Mouse (Mus musculus) heart, embryonic 14.5 days (tissue): ENCODE data around the gene Ms4a6d. TPM values are rescaled to one million over a fixed set of nuclear protein-coding genes. Genes with fewer than 3 reads are reported as not detected.

Experiments used
- ATAC-seq: fragments of 200-750 bp; cut with Nextera tagmentation; 2 replicates; pipeline ENCODE4 v1.8.0; 2017; ENCODE audit warnings: low read depth, moderate TSS enrichment; ENCODE audit not compliant: insufficient number of reproducible peaks, insufficient read depth, low FRiP score
- H3K27ac ChIP-seq, 2 experiments: fragments of 200-500 bp in 1 of 2; fragments of 300-500 bp in 1 of 2; sonication (generic) in 1 of 2; replicated peaks in 1 of 2; 2 replicates each; pipeline ENCODE4 v1.5.1; 2012 to 2014; ENCODE audit warnings: low read depth in 2 of 2, low read length in 2 of 2, control low read depth in 1 of 2, mild to moderate bottlenecking in 1 of 2, mixed read lengths in 1 of 2; ENCODE audit not compliant: control insufficient read depth in 1 of 2, insufficient read depth in 1 of 2
- H3K27me3 ChIP-seq: fragments of 300-500 bp; sonication (generic); 2 replicates; pipeline ENCODE4 v1.6.1; 2014; ENCODE audit warnings: mild to moderate bottlenecking, low read length, control low read depth; ENCODE audit not compliant: control insufficient read depth, insufficient read depth
- H3K36me3 ChIP-seq: fragments of 300-500 bp; sonication (generic); 2 replicates; pipeline ENCODE4 v1.6.1; 2014; ENCODE audit warnings: mild to moderate bottlenecking, control low read depth, low read length, mixed read lengths; ENCODE audit not compliant: control insufficient read depth, insufficient read depth
- H3K4me1 ChIP-seq, 2 experiments: fragments of 200-500 bp in 1 of 2; fragments of 300-500 bp in 1 of 2; sonication (generic) in 1 of 2; 2 replicates each; pipeline ENCODE4 v1.6.1; 2012 to 2014; ENCODE audit warnings: low read length in 2 of 2, control low read depth in 1 of 2, mixed read lengths in 1 of 2; ENCODE audit not compliant: control insufficient read depth in 2 of 2, insufficient read depth in 2 of 2
- H3K4me2 ChIP-seq: fragments of 300-500 bp; sonication (generic); 2 replicates; pipeline ENCODE4 v1.6.1; 2014; ENCODE audit warnings: mild to moderate bottlenecking, low read length
- H3K4me3 ChIP-seq, 2 experiments: fragments of 200-500 bp in 1 of 2; fragments of 300-500 bp in 1 of 2; sonication (generic) in 1 of 2; 2 replicates each; pipeline ENCODE4 v1.5.1; 2012 to 2014; ENCODE audit warnings: low read length in 2 of 2, mild to moderate bottlenecking in 2 of 2, control low read depth in 1 of 2, low read depth in 1 of 2, moderate library complexity in 1 of 2; ENCODE audit not compliant: control insufficient read depth in 1 of 2, insufficient read depth in 1 of 2
- H3K9ac ChIP-seq: fragments of 300-500 bp; sonication (generic); 2 replicates; pipeline ENCODE4 v1.6.1; 2014; ENCODE audit warnings: mild to moderate bottlenecking, low read length
- H3K9me3 ChIP-seq: fragments of 300-500 bp; sonication (generic); 2 replicates; pipeline ENCODE4 v1.6.1; 2016; ENCODE audit warnings: low read length, control low read depth; ENCODE audit not compliant: control insufficient read depth
- WGBS: fragments of 180-500 bp; shearing (Covaris S2); extraction: QIAGEN DNeasy Blood & Tissue Kit; methylation state at CpG from one replicate; pipeline ENCODE4 v1.1.7; 2014; 5-methylcytosine and 5-hydroxymethylcytosine counted together
- polyA plus RNA-seq: library from polyadenylated mRNA; unstranded; fragments of >200 nt; fragmentation: Nextera tagmentation; extraction: Ambion mirVana; gene quantifications from 2 replicates; pipeline ENCODE4 v1.2.1, GENCODE M21; 2014

Ms4a6d gene
- polyA plus RNA-seq, 1 experiment from 2014 or later: 3.4 TPM

DNA sequence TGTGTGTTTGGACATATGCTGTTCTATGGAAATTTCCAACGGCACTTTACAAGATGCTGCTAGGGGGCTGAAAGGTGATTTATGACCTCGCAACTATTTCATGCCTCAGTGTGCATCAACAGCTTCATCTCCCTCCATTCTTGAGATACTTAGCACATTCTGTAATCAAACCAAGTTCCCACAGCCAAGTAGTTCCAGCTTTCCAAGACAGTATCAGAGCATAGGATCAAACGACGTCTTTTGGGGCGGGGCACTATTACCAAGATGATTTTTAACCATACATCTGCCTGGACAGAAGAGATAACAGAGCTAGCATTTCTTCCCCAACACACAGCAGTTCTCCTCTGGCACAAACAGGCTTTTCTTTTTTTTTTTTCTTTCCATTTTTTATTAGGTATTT is 20.6 kb upstream of the Ms4a6d start:
- Histone ChIP-seq H3K4me2 (no peak overlapping the region), H3K9ac (no peak overlapping the region), H3K4me3 (no peak overlapping the region), H3K9me3 (no peaks in the 10 kb centered on the region), H3K4me1 (no peaks in the 10 kb centered on the region), H3K27me3 (no peaks in the 10 kb centered on the region), H3K27ac (no peak overlapping the region), H3K36me3 (no peaks in the 10 kb centered on the region)
- WGBS: 72% methylated on average over 5 of the region's 5 CpGs
- ATAC-seq: no peak

GRCm38 (mm10) chr19:11624800-11625199 is 20.2 kb upstream of the Ms4a6d start:
- H3K27ac ChIP-seq: no peak overlapping the region
- no peaks in the 10 kb centered on the region for H3K27me3 ChIP-seq
- no peaks in the 10 kb centered on the region for H3K36me3 ChIP-seq
- no peaks in the 10 kb centered on the region for H3K4me1 ChIP-seq
- H3K9ac ChIP-seq: no peak overlapping the region
- no peak overlapping the region for H3K4me3 ChIP-seq
- ATAC-seq: no peak
- no peak overlapping the region for H3K4me2 ChIP-seq
- no peaks in the 10 kb centered on the region for H3K9me3 ChIP-seq

- 77% methylated on average over 2 of the region's 2 CpGs for WGBS
- Histone ChIP-seq H3K27me3 (no peaks in the 10 kb centered on the region), H3K4me2 (no peak within 1 kb of the TSS), H3K4me3 (no peak within 1 kb of the TSS), H3K9ac (no peak within 1 kb of the TSS), H3K4me1 (no peaks in the 10 kb centered on the region), H3K9me3 (no peaks in the 10 kb centered on the region), H3K36me3 (no peaks in the 10 kb centered on the region), H3K27ac (no peak within 1 kb of the TSS)
- ATAC-seq: no peak
These were observed 18.9 kb upstream of the Ms4a6d start, which contains the start of gene Ms4a2 for GRCm38 (mm10) chr19:11623551-11623950. Gene Ms4a2 (minus strand): TSS chr19:11623719.

DNA sequence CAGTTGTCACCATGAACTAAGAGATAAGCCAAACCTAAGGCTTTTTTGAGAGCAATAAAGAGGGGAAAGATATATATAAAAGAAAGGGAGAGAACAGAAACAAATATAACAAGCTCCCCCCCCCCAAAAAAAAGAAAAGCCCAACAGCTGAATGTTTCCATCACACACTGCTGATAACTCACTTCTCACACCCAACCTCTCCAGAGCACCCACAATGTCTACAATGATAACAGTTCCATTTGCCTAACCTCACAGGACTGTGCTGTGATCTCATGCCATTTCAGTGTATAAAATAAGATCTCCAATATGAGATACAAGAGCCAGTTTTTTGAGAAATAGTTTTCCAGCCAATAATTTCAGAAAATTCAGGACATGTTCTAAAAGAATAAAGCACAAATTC is 13.3 kb upstream of the Ms4a6d start:
- Histone ChIP-seq H3K9ac (no peak overlapping the region), H3K36me3 (no peaks in the 10 kb centered on the region), H3K4me1 (no peaks in the 10 kb centered on the region), H3K9me3 (no peaks in the 10 kb centered on the region), H3K4me2 (no peak overlapping the region), H3K27me3 (no peaks in the 10 kb centered on the region), H3K4me3 (no peak overlapping the region), H3K27ac (no peak overlapping the region)
- ATAC-seq: no peak

GRCm38 (mm10) chr19:11614805-11615204 is 10.2 kb upstream of the Ms4a6d start:
- Histone ChIP-seq H3K27ac (no peak overlapping the region), H3K36me3 (no peaks in the 10 kb centered on the region), H3K4me1 (0 out of 4 replicates have a peak, but pooled peaks cover 0 to 2% of the 10 kb centered on the region in 2 experiments), H3K9ac (no peak overlapping the region), H3K4me2 (no peak overlapping the region), H3K9me3 (no peaks in the 10 kb centered on the region), H3K27me3 (no peaks in the 10 kb centered on the region), H3K4me3 (no peak overlapping the region)
- no peak for ATAC-seq
- 39% methylated on average over 2 of the region's 2 CpGs for WGBS

DNA sequence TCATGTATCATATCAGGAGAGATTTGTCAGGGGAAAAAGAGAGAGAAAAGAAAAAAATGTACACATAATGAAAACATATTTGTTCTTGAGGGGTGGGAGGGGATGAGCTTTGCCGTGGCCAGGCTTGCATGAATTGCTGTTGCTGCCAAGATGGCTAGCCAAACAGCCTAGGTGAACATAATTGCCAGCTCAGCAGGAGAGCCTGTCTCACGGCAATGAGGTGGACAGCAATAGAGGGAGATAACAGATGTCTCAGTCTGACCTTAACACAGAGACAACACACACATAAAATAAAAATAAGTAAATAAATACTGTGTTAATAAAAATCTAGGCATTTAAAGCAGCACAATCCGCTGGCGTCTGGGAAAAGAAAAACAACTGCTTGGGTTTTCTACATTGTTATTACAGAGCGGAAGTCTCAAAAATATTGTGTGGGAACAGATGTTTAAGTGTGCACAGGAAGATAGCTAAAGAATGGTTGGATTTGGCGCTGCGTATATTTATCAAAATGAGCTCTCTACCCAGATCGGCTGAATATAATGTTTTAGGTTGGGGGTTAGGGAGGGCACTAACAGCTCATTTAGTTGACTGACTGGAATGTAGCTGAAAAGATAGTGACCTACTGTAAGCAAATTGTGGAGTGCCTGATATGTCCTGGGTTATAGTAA is 9.3 kb upstream of the Ms4a6d start:
- Histone ChIP-seq H3K4me1 (0 out of 4 replicates have a peak, but pooled peaks cover 0 to 2% of the 10 kb centered on the region in 2 experiments), H3K36me3 (no peaks in the 10 kb centered on the region), H3K4me2 (no peak overlapping the region), H3K4me3 (no peak overlapping the region), H3K9ac (no peak overlapping the region), H3K27ac (no peak overlapping the region), H3K27me3 (no peaks in the 10 kb centered on the region), H3K9me3 (no peaks in the 10 kb centered on the region)
- no peak for ATAC-seq
- 61% methylated on average over 8 of the region's 8 CpGs for WGBS

GRCm38 (mm10) chr19:11613084-11613483 is 8.4 kb upstream of the Ms4a6d start:
- 91% methylated on average over 1 of the region's 1 CpGs for WGBS

GRCm38 (mm10) chr19:11612293-11612692 is 7.6 kb upstream of the Ms4a6d start:
- Histone ChIP-seq H3K4me2 (no peak overlapping the region), H3K9me3 (no peaks in the 10 kb centered on the region), H3K27ac (no peak overlapping the region), H3K9ac (no peak overlapping the region), H3K36me3 (no peaks in the 10 kb centered on the region), H3K4me3 (no peak overlapping the region), H3K27me3 (no peaks in the 10 kb centered on the region), H3K4me1 (0 out of 4 replicates have a peak, but pooled peaks cover 0 to 2% of the 10 kb centered on the region in 2 experiments)
- ATAC-seq: no peak
- WGBS: 44% methylated on average over 2 of the region's 2 CpGs

More at GRCm38 (mm10) chr19:11613084-11613483, 8.4 kb upstream of the Ms4a6d start:
- Histone ChIP-seq H3K9me3 (no peaks in the 10 kb centered on the region), H3K4me3 (no peak overlapping the region), H3K4me2 (no peak overlapping the region), H3K27me3 (no peaks in the 10 kb centered on the region), H3K36me3 (no peaks in the 10 kb centered on the region), H3K27ac (no peak overlapping the region), H3K9ac (no peak overlapping the region), H3K4me1 (0 out of 4 replicates have a peak, but pooled peaks cover 0 to 2% of the 10 kb centered on the region in 2 experiments)
- ATAC-seq: no peak
